In genomic region chr14:93233599-93233998, GRCm38 (mm10) we compare ENCODE assay signal across 20 mouse cellular contexts.
A peak's percentile ranks its signal among the peaks of the same experiment; 100 is the strongest.
DNase-seq lines count a peak whose midpoint lies in the region; ATAC-seq and TF ChIP-seq lines count a peak whose summit lies in the region.
"Had no signal": no experiment of that assay in that cellular context is flagged by ENCODE, and none has a peak within 500 bp of the region (broad histone marks: within the 10 kb centered on the region; RNA-seq: fewer than 3 reads in every experiment).

No protein-coding gene starts in this region.

- no peak overlapping the region for H3K9ac ChIP-seq in forebrain, embryonic 13.5 days
- H3K9ac ChIP-seq in midbrain, postnatal 0 days (replicated peaks; ENCODE audit: low read length, poor library complexity, severe bottlenecking): no peak overlapping the region
- H3K9ac ChIP-seq in hindbrain, embryonic 14.5 days: no peak overlapping the region
- H3K9ac ChIP-seq in neural tube, embryonic 15.5 days (replicated peaks): no peak overlapping the region
- H3K9ac ChIP-seq in liver, embryonic 12.5 days: no peak overlapping the region
- H3K9ac ChIP-seq: liver, embryonic 15.5 days; stomach, embryonic 15.5 days had no signal

- DNase-seq in forebrain, embryonic 10.5 days (ENCODE audit: extremely low spot score, low spot score): no peak
- peak; percentile 50 for DNase-seq in midbrain, postnatal 0 days (ENCODE audit: low spot score)
- DNase-seq in midbrain, embryonic 10.5 days (ENCODE audit: low spot score): no peak
- DNase-seq in hindbrain, embryonic 14.5 days (ENCODE audit: low spot score): peak; percentile 48
- no peak for DNase-seq in thymus, postnatal 10 days (ENCODE audit: low spot score in 2 of 2)
- DNase-seq: adrenal gland, postnatal 36 days; cerebellum, adult 9-11 months; gastrocnemius, postnatal 25 days; kidney, adult 11 months; lung, postnatal 10 days; right cerebral cortex, postnatal 25 days; thymus, adult 2 months had no signal

- 0 out of 2 replicates have a peak, but pooled peaks have one; percentile 33 for ATAC-seq in forebrain, embryonic 13.5 days
- no peak for ATAC-seq in midbrain, postnatal 0 days (ENCODE audit: low FRiP score)
- peak; percentile 70; the same call in 1 of the 2 replicates for ATAC-seq in hindbrain, embryonic 14.5 days (ENCODE audit: low FRiP score)
- ATAC-seq in neural tube, embryonic 15.5 days (ENCODE audit: low FRiP score): 0 out of 2 replicates have a peak, but pooled peaks have one; percentile 41
- ATAC-seq in liver, embryonic 12.5 days: no peak

- H3K9me3 ChIP-seq in forebrain, embryonic 13.5 days (replicated peaks): no peaks in the 10 kb centered on the region
- H3K9me3 ChIP-seq in forebrain, embryonic 10.5 days: no peaks in the 10 kb centered on the region
- no peaks in the 10 kb centered on the region for H3K9me3 ChIP-seq in midbrain, postnatal 0 days (ENCODE audit: low read length)
- H3K9me3 ChIP-seq in midbrain, embryonic 10.5 days (replicated peaks): no peaks in the 10 kb centered on the region
- H3K9me3 ChIP-seq in hindbrain, embryonic 14.5 days (ENCODE audit: control insufficient read depth, low read length): no peaks in the 10 kb centered on the region
- H3K9me3 ChIP-seq in neural tube, embryonic 15.5 days (replicated peaks): no peaks in the 10 kb centered on the region
- H3K9me3 ChIP-seq in liver, embryonic 12.5 days (replicated peaks): no peaks in the 10 kb centered on the region
- H3K9me3 ChIP-seq: liver, embryonic 15.5 days; stomach, embryonic 15.5 days had no signal

- H3K4me3 ChIP-seq in forebrain, embryonic 13.5 days: no peak overlapping the region
- no peak overlapping the region for H3K4me3 ChIP-seq in forebrain, embryonic 10.5 days
- no peak overlapping the region for H3K4me3 ChIP-seq in midbrain, postnatal 0 days (ENCODE audit: low read depth, low read length)
- no peak overlapping the region for H3K4me3 ChIP-seq in midbrain, embryonic 10.5 days
- no peak overlapping the region for H3K4me3 ChIP-seq in hindbrain, embryonic 14.5 days (replicated peaks; ENCODE audit: low read length)
- no peak overlapping the region for H3K4me3 ChIP-seq in neural tube, embryonic 15.5 days (replicated peaks)
- no peak overlapping the region for H3K4me3 ChIP-seq in liver, embryonic 12.5 days
- H3K4me3 ChIP-seq: layer of hippocampus, adult 2 months; liver, embryonic 15.5 days; stomach, embryonic 15.5 days had no signal

- H3K4me2 ChIP-seq in forebrain, embryonic 13.5 days: no peak overlapping the region
- no peak overlapping the region for H3K4me2 ChIP-seq in midbrain, postnatal 0 days (ENCODE audit: low read depth, low read length, poor library complexity, severe bottlenecking)
- H3K4me2 ChIP-seq in hindbrain, embryonic 14.5 days (replicated peaks): no peak overlapping the region
- no peak overlapping the region for H3K4me2 ChIP-seq in neural tube, embryonic 15.5 days
- no peak overlapping the region for H3K4me2 ChIP-seq in liver, embryonic 12.5 days
- H3K4me2 ChIP-seq: liver, embryonic 15.5 days; stomach, embryonic 15.5 days had no signal

- H3K27ac ChIP-seq in forebrain, embryonic 13.5 days: no peak overlapping the region
- no peak overlapping the region for H3K27ac ChIP-seq in forebrain, embryonic 10.5 days
- H3K27ac ChIP-seq in midbrain, postnatal 0 days (ENCODE audit: low read depth, low read length): no peak overlapping the region
- no peak overlapping the region for H3K27ac ChIP-seq in midbrain, embryonic 10.5 days (replicated peaks)
- H3K27ac ChIP-seq in hindbrain, embryonic 14.5 days: 0 out of 2 replicates have a peak overlapping the region, but pooled peaks have one; percentile 4
- H3K27ac ChIP-seq in neural tube, embryonic 15.5 days (replicated peaks): no peak overlapping the region
- no peak overlapping the region for H3K27ac ChIP-seq in liver, embryonic 12.5 days
- H3K27ac ChIP-seq: kidney, postnatal 0 days; layer of hippocampus, adult 2 months; liver, embryonic 15.5 days; stomach, embryonic 15.5 days had no signal

- TF ChIP-seq CTCF in midbrain, postnatal 0 days (IDR thresholded peaks at IDR 0.05): no peak

- peaks cover 4% of the 10 kb centered on the region; the same call in 1 of the 2 replicates for H3K4me1 ChIP-seq in forebrain, embryonic 13.5 days
- H3K4me1 ChIP-seq in forebrain, embryonic 10.5 days: peaks cover 8% of the 10 kb centered on the region
- no peaks in the 10 kb centered on the region for H3K4me1 ChIP-seq in midbrain, postnatal 0 days (ENCODE audit: insufficient read depth, low read length)
- no peaks in the 10 kb centered on the region for H3K4me1 ChIP-seq in midbrain, embryonic 10.5 days
- peaks cover 11% of the 10 kb centered on the region for H3K4me1 ChIP-seq in hindbrain, embryonic 14.5 days (replicated peaks; ENCODE audit: control insufficient read depth, insufficient read depth, low read length)
- peaks cover 4% of the 10 kb centered on the region; the same call in 1 of the 2 replicates for H3K4me1 ChIP-seq in neural tube, embryonic 15.5 days
- H3K4me1 ChIP-seq in liver, embryonic 12.5 days: no peaks in the 10 kb centered on the region
- H3K4me1 ChIP-seq: liver, embryonic 15.5 days; stomach, embryonic 15.5 days had no signal

- no peaks in the 10 kb centered on the region for H3K27me3 ChIP-seq in forebrain, embryonic 13.5 days
- no peaks in the 10 kb centered on the region for H3K27me3 ChIP-seq in forebrain, embryonic 10.5 days (ENCODE audit: poor library complexity, severe bottlenecking)
- H3K27me3 ChIP-seq in midbrain, postnatal 0 days (ENCODE audit: insufficient read depth, low read length): no peaks in the 10 kb centered on the region
- no peaks in the 10 kb centered on the region for H3K27me3 ChIP-seq in midbrain, embryonic 10.5 days (ENCODE audit: low read depth, poor library complexity, severe bottlenecking)
- no peaks in the 10 kb centered on the region for H3K27me3 ChIP-seq in hindbrain, embryonic 14.5 days (ENCODE audit: control insufficient read depth, insufficient read depth, low read length)
- H3K27me3 ChIP-seq in neural tube, embryonic 15.5 days (replicated peaks): no peaks in the 10 kb centered on the region
- H3K27me3 ChIP-seq in liver, embryonic 12.5 days (replicated peaks): no peaks in the 10 kb centered on the region
- H3K27me3 ChIP-seq: liver, embryonic 15.5 days; stomach, embryonic 15.5 days had no signal

- 52% methylated on average over 6 of the region's 6 CpGs for WGBS in forebrain, embryonic 13.5 days
- 86% methylated on average over 6 of the region's 6 CpGs for WGBS in forebrain, embryonic 10.5 days
- WGBS in midbrain, postnatal 0 days: 60% methylated on average over 6 of the region's 6 CpGs
- WGBS in midbrain, embryonic 10.5 days: 82% methylated on average over 6 of the region's 6 CpGs
- 24% methylated on average over 6 of the region's 6 CpGs for WGBS in hindbrain, embryonic 14.5 days
- WGBS in neural tube, embryonic 15.5 days: 17% methylated on average over 6 of the region's 6 CpGs
- 50% methylated on average over 6 of the region's 6 CpGs for WGBS in liver, embryonic 12.5 days (ENCODE audit: insufficient replicate concordance)

- H3K36me3 ChIP-seq in forebrain, embryonic 13.5 days (ENCODE audit: poor library complexity, severe bottlenecking): no peaks in the 10 kb centered on the region
- H3K36me3 ChIP-seq in forebrain, embryonic 10.5 days (replicated peaks): no peaks in the 10 kb centered on the region
- H3K36me3 ChIP-seq in midbrain, postnatal 0 days (ENCODE audit: insufficient read depth, low read length): no peaks in the 10 kb centered on the region
- H3K36me3 ChIP-seq in midbrain, embryonic 10.5 days: no peaks in the 10 kb centered on the region
- H3K36me3 ChIP-seq in hindbrain, embryonic 14.5 days (replicated peaks; ENCODE audit: control insufficient read depth, insufficient read depth): no peaks in the 10 kb centered on the region
- no peaks in the 10 kb centered on the region for H3K36me3 ChIP-seq in neural tube, embryonic 15.5 days
- no peaks in the 10 kb centered on the region for H3K36me3 ChIP-seq in liver, embryonic 12.5 days
- H3K36me3 ChIP-seq: G1E; liver, embryonic 15.5 days; stomach, embryonic 15.5 days had no signal

Comparison
In these comparisons a context has a peak if more than half of its experiments do, and no peak if none do; other contexts are left out.
1. DNase-seq: peak in midbrain, postnatal 0 days (single experiment) and hindbrain, embryonic 14.5 days (single experiment); none in forebrain, embryonic 10.5 days (single experiment), midbrain, embryonic 10.5 days (single experiment) and thymus, postnatal 10 days (0 of 2).
2. ATAC-seq: peak in forebrain, embryonic 13.5 days (single experiment), hindbrain, embryonic 14.5 days (single experiment) and neural tube, embryonic 15.5 days (single experiment); none in midbrain, postnatal 0 days (single experiment) and liver, embryonic 12.5 days (single experiment).